Mouse (Mus musculus): ENCODE data around the gene App. TPM values are rescaled to one million over a fixed set of nuclear protein-coding genes. Genes with fewer than 3 reads are reported as not detected.

The App gene
- total and polyA plus RNA-seq, 3 experiments, result 90.6 to 142 (median 141) TPM

- Histone ChIP-seq H3K79me2 (replicated peaks; ENCODE audit: control insufficient read depth, insufficient read depth, low read length) (no peaks in the 10 kb centered on the region), H3K4me1 (ENCODE audit: control insufficient read depth, insufficient read depth, low read length) (peaks cover 18% of the 10 kb centered on the region), H3K9ac (ENCODE audit: low read depth, low read length) (no peak overlapping the region), H3K27ac (peak overlapping the region; percentile 84), H3K4me3 (no peak overlapping the region), H3K27me3 (ENCODE audit: control insufficient read depth, insufficient read depth, low read length) (no peaks in the 10 kb centered on the region), H3K36me3 (ENCODE audit: control insufficient read depth, insufficient read depth, low read length) (peaks cover 3% of the 10 kb centered on the region; the same call in 1 of the 2 replicates)
- no peak for DNase-seq
- 42% methylated on average over 6 of the region's 6 CpGs for WGBS
- intact Hi-C loops (cut with DNase I), result loop anchor here (5.0 to 10.0 kb wide), 3 partner anchors 68 to 831 kb away; partner anchors contain the start of gene Adamts1
- TF ChIP-seq POLR2A (IDR thresholded peaks at IDR 0.05; ENCODE audit: insufficient read depth, low read depth, low read length), result no peak; the same call in 1 of the 2 replicates
- TF ChIP-seq EP300 (IDR thresholded peaks at IDR 0.05; ENCODE audit: insufficient read depth, low read depth, low read length), result no peak
- no peak for TF ChIP-seq CTCF (IDR thresholded peaks at IDR 0.05)
Measured at GRCm38 (mm10) chr16:84974176-84974518, 199.4 kb downstream of the App start.

- Histone ChIP-seq H3K4me1 (ENCODE audit: control insufficient read depth, insufficient read depth, low read length) (peaks cover 18% of the 10 kb centered on the region), H3K9ac (ENCODE audit: low read depth, low read length) (no peak overlapping the region), H3K27me3 (ENCODE audit: control insufficient read depth, insufficient read depth, low read length) (no peaks in the 10 kb centered on the region), H3K36me3 (ENCODE audit: control insufficient read depth, insufficient read depth, low read length) (peaks cover 3% of the 10 kb centered on the region; the same call in 1 of the 2 replicates), H3K27ac (peak overlapping the region; percentile 84), H3K79me2 (replicated peaks; ENCODE audit: control insufficient read depth, insufficient read depth, low read length) (no peaks in the 10 kb centered on the region), H3K4me3 (no peak overlapping the region)
- TF ChIP-seq POLR2A (IDR thresholded peaks at IDR 0.05; ENCODE audit: insufficient read depth, low read depth, low read length) (no peak; the same call in 1 of the 2 replicates), CTCF (IDR thresholded peaks at IDR 0.05) (no peak), EP300 (IDR thresholded peaks at IDR 0.05; ENCODE audit: insufficient read depth, low read depth, low read length) (no peak)
- intact Hi-C loops (cut with DNase I), result loop anchor here (5.0 to 10.0 kb wide), 3 partner anchors 69 to 831 kb away; partner anchors contain the start of gene Adamts1
- DNase-seq, result no peak
- WGBS, result 63% methylated on average over 15 of the region's 15 CpGs
Measured at GRCm38 (mm10) chr16:84973446-84974175, 200.0 kb downstream of the App start.

- H3K4me3 ChIP-seq, result no peak overlapping the region; the same call in 1 of the 2 replicates
- peaks cover 18% of the 10 kb centered on the region for H3K4me1 ChIP-seq (ENCODE audit: control insufficient read depth, insufficient read depth, low read length)
- no peak for TF ChIP-seq CTCF (IDR thresholded peaks at IDR 0.05)
- peaks cover 3% of the 10 kb centered on the region; the same call in 1 of the 2 replicates for H3K36me3 ChIP-seq (ENCODE audit: control insufficient read depth, insufficient read depth, low read length)
- H3K27me3 ChIP-seq (ENCODE audit: control insufficient read depth, insufficient read depth, low read length), result no peaks in the 10 kb centered on the region
- H3K9ac ChIP-seq (ENCODE audit: low read depth, low read length), result no peak overlapping the region
- H3K27ac ChIP-seq, result peak overlapping the region; percentile 56
- DNase-seq, result peak; percentile 30 to 42
- H3K79me2 ChIP-seq (replicated peaks; ENCODE audit: control insufficient read depth, insufficient read depth, low read length), result no peaks in the 10 kb centered on the region
- intact Hi-C loops (cut with DNase I), result loop anchor here (5.0 to 10.0 kb wide), 3 partner anchors 71 to 833 kb away; partner anchors contain the start of gene Adamts1
- WGBS, result 33% methylated on average over 16 of the region's 16 CpGs
Measured at GRCm38 (mm10) chr16:84971535-84972330, 201.8 kb downstream of the App start.

GRCm38 (mm10) chr16:84969026-84969425, 204.5 kb downstream of the App start:
- peaks cover 2% of the 10 kb centered on the region; the same call in 1 of the 2 replicates for H3K36me3 ChIP-seq (ENCODE audit: control insufficient read depth, insufficient read depth, low read length)
- DNase-seq, result no peak
- peaks cover 12% of the 10 kb centered on the region for H3K4me1 ChIP-seq (ENCODE audit: control insufficient read depth, insufficient read depth, low read length)
- no peak overlapping the region for H3K27ac ChIP-seq
- H3K9ac ChIP-seq (ENCODE audit: low read depth, low read length), result no peak overlapping the region
- H3K4me3 ChIP-seq, result no peak overlapping the region
- no peaks in the 10 kb centered on the region for H3K27me3 ChIP-seq (ENCODE audit: control insufficient read depth, insufficient read depth, low read length)
- TF ChIP-seq POLR2A (IDR thresholded peaks at IDR 0.05; ENCODE audit: insufficient read depth, low read depth, low read length) (no peak), CTCF (IDR thresholded peaks at IDR 0.05) (no peak), EP300 (IDR thresholded peaks at IDR 0.05; ENCODE audit: insufficient read depth, low read depth, low read length) (no peak)
- H3K79me2 ChIP-seq (replicated peaks; ENCODE audit: control insufficient read depth, insufficient read depth, low read length), result no peaks in the 10 kb centered on the region
- WGBS, result 83% methylated on average over 7 of the region's 7 CpGs
- intact Hi-C loops (cut with DNase I), result no loop called here

- Histone ChIP-seq H3K27ac (no peak overlapping the region), H3K9ac (ENCODE audit: low read depth, low read length) (no peak overlapping the region), H3K36me3 (ENCODE audit: control insufficient read depth, insufficient read depth, low read length) (peaks cover 2% of the 10 kb centered on the region; the same call in 1 of the 2 replicates), H3K4me3 (no peak overlapping the region), H3K4me1 (ENCODE audit: control insufficient read depth, insufficient read depth, low read length) (peaks cover 2% of the 10 kb centered on the region), H3K27me3 (ENCODE audit: control insufficient read depth, insufficient read depth, low read length) (no peaks in the 10 kb centered on the region), H3K79me2 (replicated peaks; ENCODE audit: control insufficient read depth, insufficient read depth, low read length) (no peaks in the 10 kb centered on the region)
- DNase-seq, result no peak
- intact Hi-C loops (cut with DNase I), result no loop called here
- WGBS, result 84% methylated on average over 4 of the region's 4 CpGs
- TF ChIP-seq CTCF (IDR thresholded peaks at IDR 0.05), result no peak
- TF ChIP-seq POLR2A (IDR thresholded peaks at IDR 0.05; ENCODE audit: insufficient read depth, low read depth, low read length), result no peak
- no peak for TF ChIP-seq EP300 (IDR thresholded peaks at IDR 0.05; ENCODE audit: insufficient read depth, low read depth, low read length)
Measured at GRCm38 (mm10) chr16:84966983-84967382, 206.6 kb downstream of the App start.

All from heart, adult 2 months (tissue).